ENCODE assay signal across 8 mouse cellular contexts in genomic region chr11:110450091-110450757, GRCm38 (mm10). TPM values are rescaled to one million over a fixed set of nuclear protein-coding genes. Genes with fewer than 3 reads are reported as not detected.
A peak's percentile ranks its signal among the peaks of the same experiment; 100 is the strongest.
DNase-seq lines count a peak whose midpoint lies in the region; ATAC-seq lines count a peak whose summit lies in the region.

No protein-coding gene starts in this region.

- no peak for DNase-seq in forebrain, embryonic 11.5 days (ENCODE audit: low spot score)
- peak; percentile 19 for DNase-seq in gastrocnemius, postnatal 10 days
- peak; percentile 79 for DNase-seq in kidney, postnatal 14 days
- DNase-seq in cerebellum, adult 11 months = no peak
- DNase-seq in urinary bladder, adult 18-20 months (ENCODE audit: low spot score in 2 of 2) = no peak

- no peak overlapping the region for H3K9ac ChIP-seq in forebrain, embryonic 15.5 days (replicated peaks)
- H3K9ac ChIP-seq in forebrain, embryonic 11.5 days (ENCODE audit: low read length) = no peak overlapping the region

- no peaks in the 10 kb centered on the region for H3K27me3 ChIP-seq in forebrain, embryonic 15.5 days
- peaks cover 2% of the 10 kb centered on the region; the same call in 1 of the 2 replicates for H3K27me3 ChIP-seq in forebrain, embryonic 11.5 days (ENCODE audit: control insufficient read depth, insufficient read depth, low read length)

- no peak overlapping the region for H3K4me3 ChIP-seq in forebrain, embryonic 15.5 days
- no peak overlapping the region for H3K4me3 ChIP-seq in forebrain, embryonic 11.5 days (ENCODE audit: low read depth, low read length)

- H3K4me2 ChIP-seq in forebrain, embryonic 15.5 days (replicated peaks) = no peak overlapping the region
- H3K4me2 ChIP-seq in forebrain, embryonic 11.5 days (ENCODE audit: low read depth, low read length, severe bottlenecking) = no peak overlapping the region

- ATAC-seq in forebrain, embryonic 15.5 days (replicated peaks) = no peak
- ATAC-seq in forebrain, embryonic 11.5 days (replicated peaks; ENCODE audit: low FRiP score) = no peak
- ATAC-seq in CD4-positive, CD25-positive, alpha-beta regulatory T cell, adult 4 months = peak; percentile 63
- ATAC-seq in granulocyte monocyte progenitor cell, adult 5-6 weeks (replicated peaks; ENCODE audit: poor library complexity, severe bottlenecking) = no peak

- no peaks in the 10 kb centered on the region for H3K9me3 ChIP-seq in forebrain, embryonic 15.5 days
- H3K9me3 ChIP-seq in forebrain, embryonic 11.5 days (ENCODE audit: control insufficient read depth, low read length) = no peaks in the 10 kb centered on the region

- H3K27ac ChIP-seq in forebrain, embryonic 15.5 days (replicated peaks) = peak overlapping the region; percentile 57
- no peak overlapping the region for H3K27ac ChIP-seq in forebrain, embryonic 11.5 days (ENCODE audit: low read depth, low read length)

- 52% methylated on average over 15 of the region's 15 CpGs for WGBS in forebrain, embryonic 15.5 days
- WGBS in forebrain, embryonic 11.5 days = 83% methylated on average over 15 of the region's 15 CpGs

- H3K36me3 ChIP-seq in forebrain, embryonic 15.5 days = no peaks in the 10 kb centered on the region
- H3K36me3 ChIP-seq in forebrain, embryonic 11.5 days (ENCODE audit: control insufficient read depth, insufficient read depth, low read length) = no peaks in the 10 kb centered on the region

- H3K4me1 ChIP-seq in forebrain, embryonic 15.5 days = peaks cover 29% of the 10 kb centered on the region
- peaks cover 15% of the 10 kb centered on the region for H3K4me1 ChIP-seq in forebrain, embryonic 11.5 days (replicated peaks; ENCODE audit: control insufficient read depth, insufficient read depth, low read length)

RNA-seq across cellular contexts. Expression of gene Map2k6, which starts 51.3 kb away (rescaled TPM):
- 52.9 and 53.8 TPM in 2 replicates for polyA plus RNA-seq in forebrain, embryonic 15.5 days (2015; fragmentation: Nextera tagmentation; extraction: Ambion mirVana)
- 39.1 and 42.2 TPM in 2 replicates for polyA plus RNA-seq in forebrain, embryonic 11.5 days (2014; fragmentation: Nextera tagmentation; extraction: Ambion mirVana)
- polyA plus RNA-seq in CD4-positive, CD25-positive, alpha-beta regulatory T cell, adult 4 months (2017; shearing (Covaris generic)) = 1 to 10 TPM; 5.8 to 8.8 TPM
- 10 to 100 TPM; 25.2 to 31.6 TPM for total RNA-seq in gastrocnemius, postnatal 10 days (2021)
- 10.1 and 12.9 TPM in 2 replicates for total RNA-seq in granulocyte monocyte progenitor cell, adult 5-6 weeks (2014; fragmentation: Nextera tagmentation)
- total RNA-seq in granulocyte monocyte progenitor cell, adult 5-6 weeks (2017) = 18.8 and 20.9 TPM in 2 replicates

Comparison
In these comparisons a context has a peak if more than half of its experiments do, and no peak if none do; other contexts are left out.
1. DNase-seq: peak in gastrocnemius, postnatal 10 days (single experiment) and kidney, postnatal 14 days (single experiment); none in forebrain, embryonic 11.5 days (single experiment), cerebellum, adult 11 months (single experiment) and urinary bladder, adult 18-20 months (0 of 2).